Mouse (Mus musculus): ENCODE measurements around the gene Fut2. TPM values are rescaled to one million over a fixed set of nuclear protein-coding genes. Genes with fewer than 3 reads are reported as not detected.

Gene Fut2
- polyA plus RNA-seq, 1 experiment from 2014 or later = 6.7 TPM

- Histone ChIP-seq H3K4me2 (peak overlapping the region; percentile 83), H3K27ac (peak overlapping the region; percentile 88; the same call in 1 of the 2 replicates), H3K9me3 (no peaks in the 10 kb centered on the region), H3K36me3 (0 out of 2 replicates have a peak, but pooled peaks cover 3% of the 10 kb centered on the region), H3K4me1 (peaks cover 42% of the 10 kb centered on the region), H3K9ac (no peak overlapping the region), H3K4me3 (replicated peaks) (peak overlapping the region; percentile 47), H3K27me3 (replicated peaks) (no peaks in the 10 kb centered on the region)
- no peak for ATAC-seq (ENCODE audit: insufficient read depth, low FRiP score, low read depth)
- 43% methylated on average over 17 of the region's 17 CpGs for WGBS
Observed at GRCm38 (mm10) chr7:45641391-45642040, 24.7 kb downstream of the Fut2 start.

GRCm38 (mm10) chr7:45640191-45640957 lies 25.8 kb downstream of the Fut2 start:
- Histone ChIP-seq H3K27me3 (replicated peaks) (no peaks in the 10 kb centered on the region), H3K27ac (no peak overlapping the region), H3K9ac (no peak overlapping the region), H3K4me1 (peaks cover 42% of the 10 kb centered on the region), H3K4me3 (replicated peaks) (no peak overlapping the region), H3K9me3 (no peaks in the 10 kb centered on the region), H3K36me3 (0 out of 2 replicates have a peak, but pooled peaks cover 7% of the 10 kb centered on the region), H3K4me2 (no peak overlapping the region)
- ATAC-seq (ENCODE audit: insufficient read depth, low FRiP score, low read depth) = no peak
- WGBS = 80% methylated on average over 19 of the region's 19 CpGs

GRCm38 (mm10) chr7:45639561-45640027 lies 26.6 kb downstream of the Fut2 start, which contains the start of gene Mamstr:
Gene Mamstr, plus strand, starts transcription at chr7:45639977.
- H3K36me3 ChIP-seq = 0 out of 2 replicates have a peak, but pooled peaks cover 7% of the 10 kb centered on the region
- WGBS = 34% methylated on average over 19 of the region's 19 CpGs
- no peak within 1 kb of the TSS for H3K9ac ChIP-seq
- H3K4me2 ChIP-seq = peak within 1 kb of the TSS; percentile 52; the same call in 1 of the 2 replicates
- 0 out of 2 replicates have a peak within 1 kb of the TSS, but pooled peaks have one; percentile 88 for H3K27ac ChIP-seq
- no peaks in the 10 kb centered on the region for H3K27me3 ChIP-seq (replicated peaks)
- peaks cover 45% of the 10 kb centered on the region for H3K4me1 ChIP-seq
- ATAC-seq (ENCODE audit: insufficient read depth, low FRiP score, low read depth) = no peak
- no peaks in the 10 kb centered on the region for H3K9me3 ChIP-seq
- H3K4me3 ChIP-seq (replicated peaks) = no peak within 1 kb of the TSS

GRCm38 (mm10) chr7:45638623-45639401 lies 27.4 kb downstream of the Fut2 start:
- H3K27ac ChIP-seq = no peak overlapping the region
- no peaks in the 10 kb centered on the region for H3K9me3 ChIP-seq
- no peaks in the 10 kb centered on the region for H3K27me3 ChIP-seq (replicated peaks)
- H3K36me3 ChIP-seq = 0 out of 2 replicates have a peak, but pooled peaks cover 7% of the 10 kb centered on the region
- H3K4me1 ChIP-seq = peaks cover 40% of the 10 kb centered on the region
- peak; percentile 86 for ATAC-seq (ENCODE audit: insufficient read depth, low FRiP score, low read depth)
- H3K4me3 ChIP-seq (replicated peaks) = peak overlapping the region; percentile 25
- WGBS = 26% methylated on average over 29 of the region's 29 CpGs
- H3K9ac ChIP-seq = no peak overlapping the region
- peak overlapping the region; percentile 52 for H3K4me2 ChIP-seq

- Histone ChIP-seq H3K4me3 (replicated peaks) (no peak overlapping the region), H3K36me3 (0 out of 2 replicates have a peak, but pooled peaks cover 7% of the 10 kb centered on the region), H3K27me3 (replicated peaks) (no peaks in the 10 kb centered on the region; the same call in 1 of the 2 replicates), H3K4me2 (peak overlapping the region; percentile 52), H3K9me3 (no peaks in the 10 kb centered on the region), H3K9ac (no peak overlapping the region), H3K4me1 (peaks cover 37% of the 10 kb centered on the region), H3K27ac (no peak overlapping the region)
- WGBS = 92% methylated on average over 6 of the region's 6 CpGs
- no peak for ATAC-seq (ENCODE audit: insufficient read depth, low FRiP score, low read depth)
Observed at GRCm38 (mm10) chr7:45637710-45638109, 28.5 kb downstream of the Fut2 start.

- Histone ChIP-seq H3K27ac (peak overlapping the region; percentile 59), H3K27me3 (replicated peaks) (no peaks in the 10 kb centered on the region; the same call in 1 of the 2 replicates), H3K9me3 (no peaks in the 10 kb centered on the region), H3K4me3 (replicated peaks) (no peak overlapping the region), H3K4me1 (peaks cover 29% of the 10 kb centered on the region), H3K9ac (no peak overlapping the region), H3K4me2 (no peak overlapping the region), H3K36me3 (0 out of 2 replicates have a peak, but pooled peaks cover 7% of the 10 kb centered on the region)
- 73% methylated on average over 15 of the region's 15 CpGs for WGBS
- ATAC-seq (ENCODE audit: insufficient read depth, low FRiP score, low read depth) = no peak
Observed at GRCm38 (mm10) chr7:45635711-45636688, 30.2 kb downstream of the Fut2 start.

GRCm38 (mm10) chr7:45634946-45635681 lies 31.1 kb downstream of the Fut2 start:
- H3K27me3 ChIP-seq (replicated peaks) = no peaks in the 10 kb centered on the region; the same call in 1 of the 2 replicates
- ATAC-seq (ENCODE audit: insufficient read depth, low FRiP score, low read depth) = no peak
- 89% methylated on average over 11 of the region's 11 CpGs for WGBS

GRCm38 (mm10) chr7:45632499-45632898 lies 33.7 kb downstream of the Fut2 start:
- 21% methylated on average over 35 of the region's 35 CpGs for WGBS
- Histone ChIP-seq H3K36me3 (0 out of 2 replicates have a peak, but pooled peaks cover 7% of the 10 kb centered on the region), H3K9me3 (no peaks in the 10 kb centered on the region), H3K4me2 (peak overlapping the region; percentile 58), H3K9ac (peak overlapping the region; percentile 19; the same call in 1 of the 2 replicates), H3K4me3 (replicated peaks) (peak overlapping the region; percentile 20), H3K27me3 (replicated peaks) (peaks cover 5% of the 10 kb centered on the region), H3K27ac (no peak overlapping the region), H3K4me1 (peaks cover 15% of the 10 kb centered on the region)
- no peak for ATAC-seq (ENCODE audit: insufficient read depth, low FRiP score, low read depth)

More at GRCm38 (mm10) chr7:45634946-45635681, 31.1 kb downstream of the Fut2 start:
- Histone ChIP-seq H3K9me3 (no peaks in the 10 kb centered on the region), H3K4me1 (peaks cover 24% of the 10 kb centered on the region), H3K36me3 (0 out of 2 replicates have a peak, but pooled peaks cover 7% of the 10 kb centered on the region), H3K4me2 (no peak overlapping the region), H3K4me3 (replicated peaks) (no peak overlapping the region), H3K27ac (peak overlapping the region; percentile 59), H3K9ac (no peak overlapping the region)

GRCm38 (mm10) chr7:45630064-45630907 lies 35.9 kb downstream of the Fut2 start:
- peaks cover 15% of the 10 kb centered on the region for H3K4me1 ChIP-seq
- H3K4me2 ChIP-seq = no peak overlapping the region
- no peaks in the 10 kb centered on the region for H3K9me3 ChIP-seq
- ATAC-seq (ENCODE audit: insufficient read depth, low FRiP score, low read depth) = no peak
- 77% methylated on average over 23 of the region's 23 CpGs for WGBS
- H3K9ac ChIP-seq = no peak overlapping the region
- no peak overlapping the region for H3K4me3 ChIP-seq (replicated peaks)
- peaks cover 9% of the 10 kb centered on the region for H3K27me3 ChIP-seq (replicated peaks)
- H3K27ac ChIP-seq = no peak overlapping the region
- H3K36me3 ChIP-seq = no peaks in the 10 kb centered on the region
